Mouse (Mus musculus) right cerebral cortex, adult 2 months (tissue): Measurements from ENCODE around the gene Smim23.

Source experiments
- DNase-seq, 2 experiments: peaks; one replicate each; pipeline ENCODE4 v3.0.0; 2021 to 2022; ENCODE audit warnings: low spot score in 2 of 2

Smim23 gene

DNA sequence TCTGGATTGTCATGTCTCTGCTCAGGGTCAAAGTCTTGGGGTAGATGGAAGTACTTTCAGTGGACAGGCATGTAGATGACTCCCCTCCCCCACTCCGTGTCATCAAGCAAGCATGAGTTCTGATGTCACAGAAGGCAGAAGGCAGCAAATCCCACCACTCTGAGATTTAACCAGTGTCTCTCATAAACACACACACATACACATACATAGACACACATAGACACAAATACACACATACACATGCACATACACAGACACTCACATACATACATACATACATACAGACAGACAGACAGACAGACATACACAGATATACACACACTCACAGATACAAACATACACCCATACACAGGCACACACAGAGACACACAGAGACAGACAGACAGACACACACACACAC lies at the start of gene Smim23:
TSS of gene Smim23 (minus strand) at position 101 of the 400 bp plus-strand sequence.
- no peak for DNase-seq

DNA sequence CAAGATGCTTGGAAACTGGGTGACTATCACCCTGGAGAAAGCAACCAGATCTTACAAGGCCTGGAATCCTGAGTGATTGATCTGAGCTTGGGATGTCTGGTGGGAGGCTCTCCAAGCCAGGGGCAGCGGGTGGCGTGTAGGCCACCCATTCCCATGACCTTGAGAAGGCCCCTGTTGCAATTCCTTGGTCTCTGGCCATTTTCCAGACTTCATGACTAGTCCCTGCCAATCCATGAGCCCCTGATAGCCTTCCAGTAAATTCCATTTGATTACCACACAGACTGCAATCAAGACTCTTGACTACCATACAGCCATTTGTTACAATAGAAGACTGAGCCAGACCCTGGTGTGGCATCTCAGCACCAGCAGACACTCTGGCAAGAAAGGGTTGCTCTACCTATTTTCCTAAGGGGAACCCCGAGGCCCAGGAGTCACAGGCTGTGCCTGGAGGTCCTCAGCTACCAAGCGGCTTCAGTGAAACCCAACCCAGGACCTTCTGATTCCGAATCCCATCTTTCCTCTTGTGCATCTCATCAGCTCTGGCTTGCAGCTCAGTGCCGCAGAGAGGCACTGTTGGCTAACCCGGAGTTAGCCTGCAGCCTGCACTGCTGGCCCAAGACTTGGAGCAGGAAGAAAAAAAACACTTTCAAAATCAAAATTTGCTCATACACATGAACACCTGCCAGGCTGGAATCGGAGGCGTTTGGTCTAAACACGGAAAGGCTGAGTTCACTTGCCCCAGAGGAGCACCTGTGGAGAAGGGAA lies 44.4 kb upstream of the Smim23 start:
- no peak for DNase-seq

DNA sequence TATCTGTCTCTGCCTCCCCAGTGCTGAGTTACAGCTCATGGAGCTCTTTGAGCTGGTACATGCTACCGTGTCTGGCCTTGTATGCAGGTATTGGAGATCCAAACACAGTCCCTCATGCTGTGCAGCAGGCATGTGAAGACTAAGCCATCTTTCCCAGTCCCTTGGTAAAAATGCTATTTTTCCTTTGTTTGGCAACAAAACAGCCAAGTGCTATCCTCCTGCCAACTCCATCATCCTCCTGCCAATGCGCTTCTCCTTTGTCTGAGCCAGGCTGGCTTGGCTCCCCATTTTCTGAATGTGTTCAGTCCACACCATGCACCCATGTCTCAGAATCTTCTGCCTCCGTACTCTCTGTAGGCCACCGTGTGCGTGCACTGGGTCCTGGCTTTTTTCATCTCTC lies 40.2 kb upstream of the Smim23 start:
- no peak for DNase-seq

DNA sequence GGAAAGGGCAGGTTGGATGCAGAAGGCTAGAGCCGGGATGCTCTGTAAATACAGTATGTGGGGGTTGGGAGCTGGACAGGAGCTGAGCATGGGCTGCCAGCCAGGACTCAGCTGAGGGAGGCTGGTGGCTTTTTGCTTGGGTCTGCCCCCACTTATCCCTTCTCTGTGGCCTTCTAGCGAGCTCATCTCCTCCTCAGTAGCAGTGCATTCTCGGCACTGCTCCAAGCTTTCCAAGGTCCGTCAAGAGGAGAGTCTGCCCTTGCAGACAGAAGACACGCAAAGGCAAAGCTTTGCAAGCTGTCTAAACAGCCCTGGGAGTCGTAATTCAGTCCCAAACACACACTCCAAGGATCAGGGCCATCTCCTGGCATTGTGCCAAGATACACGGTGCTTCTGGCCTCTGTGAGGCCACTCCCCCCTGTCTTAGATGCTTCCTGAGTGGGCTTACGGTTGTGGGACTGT lies 33.0 kb upstream of the Smim23 start:
- DNase-seq: peak in 1 of 2 experiments; percentile 3

DNA sequence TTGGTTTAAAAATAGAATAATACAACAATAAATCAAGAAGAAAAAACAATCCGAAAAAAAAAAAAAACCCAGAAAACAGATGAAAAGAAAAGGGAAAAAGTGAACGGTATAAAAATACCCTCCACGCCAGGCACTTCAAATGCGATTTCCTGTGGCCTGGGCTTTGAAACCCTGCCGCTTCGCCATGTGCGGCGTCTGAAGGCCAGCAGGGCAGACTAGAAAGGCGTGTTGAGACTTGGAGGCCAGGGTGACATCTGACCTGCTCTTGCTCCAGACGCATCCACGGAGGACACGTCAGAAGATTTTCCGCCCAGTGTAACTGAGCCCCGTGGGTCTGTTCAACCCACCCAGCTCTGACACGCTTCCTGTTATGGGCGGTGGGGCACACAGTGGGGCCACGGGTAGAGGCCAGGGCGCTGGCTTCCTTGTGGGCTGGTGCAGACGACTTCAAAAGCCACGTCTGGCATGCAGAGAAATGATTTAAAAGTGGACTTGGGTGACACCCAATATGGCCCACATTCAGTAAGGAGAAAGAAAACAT lies 22.3 kb upstream of the Smim23 start:
- DNase-seq: no peak

DNA sequence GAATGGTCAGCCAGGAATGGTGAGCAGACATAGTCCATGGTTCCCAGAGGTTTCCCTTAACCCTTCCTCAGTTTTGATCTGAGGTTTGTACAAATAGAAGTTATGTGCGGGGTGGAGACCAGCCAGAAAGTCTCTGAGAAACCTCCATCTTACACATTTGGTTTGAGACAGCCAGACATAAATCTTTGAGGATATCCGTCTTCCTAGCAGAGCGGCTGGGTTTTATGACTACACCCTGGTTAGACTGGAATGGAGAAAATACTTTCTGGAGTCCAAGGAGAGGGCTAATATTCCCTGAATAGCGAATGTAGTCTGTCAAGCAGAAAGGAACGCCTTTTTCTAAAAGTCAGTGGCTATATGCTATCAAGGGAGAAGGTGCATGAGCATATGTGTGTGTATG lies 16.8 kb upstream of the Smim23 start:
- DNase-seq: no peak

- DNase-seq: no peak
These were observed 15.9 kb upstream of the Smim23 start for GRCm38 (mm10) chr11:32840256-32840655.

DNA sequence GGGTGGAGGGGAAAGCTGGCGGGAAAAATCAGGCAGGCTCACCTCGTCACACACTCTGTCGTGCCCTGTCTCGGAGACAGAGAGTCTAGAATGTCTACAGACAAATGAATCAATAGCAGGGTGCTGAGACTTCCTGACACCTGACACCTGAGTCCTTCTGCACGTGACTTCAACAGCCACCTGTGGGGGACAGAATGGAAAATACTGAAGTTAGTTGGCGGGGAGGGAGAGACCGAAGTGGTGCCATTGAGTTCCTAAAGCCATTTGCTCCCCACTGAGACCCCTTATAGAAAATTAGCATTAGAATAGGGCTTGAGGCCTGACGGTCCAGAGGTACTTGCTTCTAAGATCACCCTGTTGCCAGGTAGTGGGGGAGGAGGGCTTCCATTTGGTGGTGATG lies 10.6 kb upstream of the Smim23 start:
- DNase-seq: no peak

DNA sequence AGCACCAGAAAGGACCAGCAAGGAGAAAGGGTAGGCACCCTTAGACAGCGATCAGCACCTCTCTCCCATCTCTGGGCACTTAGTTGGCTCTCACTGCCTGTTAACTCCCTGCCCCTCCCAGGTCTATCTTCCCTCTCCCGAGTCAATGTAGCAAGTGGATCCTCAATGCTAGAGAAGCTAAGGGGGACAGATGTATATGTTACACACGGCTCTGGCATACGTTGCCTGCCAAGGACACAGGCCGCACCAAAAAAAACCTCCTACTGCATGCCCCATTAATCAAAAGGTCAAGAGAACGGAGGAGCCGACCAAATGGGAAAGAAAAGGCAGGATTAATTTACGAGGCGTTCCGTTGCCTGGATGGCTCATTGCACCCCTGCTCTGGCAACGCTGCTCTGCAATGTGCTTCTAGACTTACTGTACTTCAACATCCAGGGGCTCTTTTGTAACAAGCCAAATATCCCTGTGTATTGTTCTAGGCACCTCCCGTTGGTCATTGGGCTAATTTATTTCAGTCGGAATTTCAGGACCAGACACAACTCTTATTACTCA lies 10.0 kb upstream of the Smim23 start:
- no peak for DNase-seq

DNA sequence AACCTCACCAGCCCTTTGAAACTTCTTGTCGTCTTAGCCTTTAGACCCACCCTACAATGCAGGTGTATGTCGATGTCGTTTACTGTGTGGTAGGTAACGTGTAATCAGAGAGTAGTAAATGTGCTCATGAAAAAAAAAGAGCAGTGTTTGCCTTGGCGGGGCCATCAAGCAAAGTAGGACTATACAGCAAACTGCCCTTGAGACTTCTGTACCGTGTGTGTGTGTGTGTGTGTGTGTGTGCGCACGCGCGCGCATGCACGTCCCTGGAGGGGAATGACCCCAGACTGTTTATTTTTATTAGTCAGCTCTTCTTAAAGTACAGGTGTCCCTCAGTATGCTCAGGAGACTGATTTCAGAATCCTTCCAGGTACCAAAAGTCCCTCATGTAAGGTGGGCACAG lies 6.8 kb downstream of the Smim23 start:
- DNase-seq: no peak

DNA sequence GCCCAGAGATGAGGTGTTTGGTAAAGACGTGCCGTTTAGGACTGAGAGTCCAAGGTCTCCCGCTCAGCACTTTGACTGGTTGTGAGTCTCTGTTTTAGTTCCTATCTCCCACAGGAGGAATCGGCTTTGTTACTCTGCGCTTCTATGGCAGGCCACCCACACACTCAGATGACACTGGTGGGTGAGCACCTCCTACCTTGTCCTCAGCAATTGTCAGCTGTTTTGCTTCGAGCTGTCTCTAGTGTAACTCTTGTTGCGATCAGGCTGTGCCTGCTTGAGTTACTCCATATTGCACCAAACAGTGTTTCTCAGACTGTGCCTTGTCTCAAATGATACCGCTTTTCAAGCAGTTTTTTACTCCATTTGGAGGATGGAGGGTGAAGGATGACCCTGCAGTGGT lies 10.1 kb downstream of the Smim23 start:
- DNase-seq: peak; percentile 35 to 48

DNA sequence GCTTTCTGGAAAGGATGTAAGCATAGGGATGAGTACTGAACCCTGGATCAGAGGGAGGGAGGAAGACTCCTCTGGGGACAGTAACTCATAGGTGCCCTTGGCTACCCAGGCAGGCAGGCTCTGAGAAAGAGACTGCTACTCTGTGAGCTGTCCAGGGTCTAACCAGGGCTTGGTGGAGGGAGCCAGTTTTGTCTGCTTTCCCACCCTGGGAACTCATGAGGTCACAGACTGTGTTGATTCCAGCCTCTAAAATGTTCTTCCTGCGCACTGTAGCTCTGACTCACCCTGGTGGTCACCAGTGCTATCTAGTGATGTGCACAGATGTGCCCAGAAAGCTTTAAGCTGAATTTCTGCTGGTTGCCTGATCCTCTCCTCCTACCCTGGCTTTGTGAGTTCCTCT lies 15.3 kb downstream of the Smim23 start:
- no peak for DNase-seq

DNA sequence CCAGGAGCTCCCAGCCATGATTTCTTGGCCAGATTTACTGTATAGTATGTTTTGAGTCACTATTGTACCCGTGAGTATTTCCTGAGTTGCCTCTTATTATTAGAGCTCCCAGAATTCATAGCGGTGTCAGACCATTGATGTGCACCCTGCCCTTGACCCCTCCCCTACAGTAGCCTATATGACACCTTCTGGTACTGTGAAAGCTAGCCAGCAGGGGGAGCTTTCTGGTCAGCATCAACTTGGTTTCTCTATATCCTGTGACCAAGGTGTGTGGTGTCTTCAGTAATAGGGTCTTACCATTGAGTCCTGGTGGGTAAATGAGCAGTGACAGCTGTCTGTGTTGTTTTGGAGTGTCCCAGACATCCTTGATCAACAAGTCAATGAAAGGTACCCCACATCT lies 18.4 kb downstream of the Smim23 start:
- DNase-seq: peak; percentile 51 to 54

DNA sequence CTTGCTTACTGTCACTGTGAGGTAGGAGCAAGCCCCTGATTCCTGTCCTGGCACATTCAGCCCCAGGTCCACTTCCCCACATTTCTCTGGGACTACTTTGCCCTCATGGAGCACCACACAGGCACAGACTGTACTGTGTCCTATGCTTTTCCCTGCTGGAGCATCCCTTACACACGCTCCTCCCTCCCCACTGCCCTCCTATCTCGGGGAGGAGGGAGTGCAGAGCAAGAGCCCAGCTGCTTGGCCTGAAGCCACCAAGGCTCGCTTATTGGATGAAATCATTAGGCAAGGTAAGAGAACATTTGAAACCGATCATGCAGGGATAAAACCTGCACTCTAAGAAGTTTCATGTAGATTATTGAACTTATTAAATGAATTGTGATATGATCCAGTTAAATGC lies 20.7 kb downstream of the Smim23 start:
- DNase-seq: no peak

GRCm38 (mm10) chr11:32801715-32802114 lies 22.7 kb downstream of the Smim23 start:
- no peak for DNase-seq

- DNase-seq: no peak
These were observed 23.5 kb downstream of the Smim23 start for GRCm38 (mm10) chr11:32800929-32801375.

GRCm38 (mm10) chr11:32798445-32798844 lies 26.0 kb downstream of the Smim23 start:
- no peak for DNase-seq

DNA sequence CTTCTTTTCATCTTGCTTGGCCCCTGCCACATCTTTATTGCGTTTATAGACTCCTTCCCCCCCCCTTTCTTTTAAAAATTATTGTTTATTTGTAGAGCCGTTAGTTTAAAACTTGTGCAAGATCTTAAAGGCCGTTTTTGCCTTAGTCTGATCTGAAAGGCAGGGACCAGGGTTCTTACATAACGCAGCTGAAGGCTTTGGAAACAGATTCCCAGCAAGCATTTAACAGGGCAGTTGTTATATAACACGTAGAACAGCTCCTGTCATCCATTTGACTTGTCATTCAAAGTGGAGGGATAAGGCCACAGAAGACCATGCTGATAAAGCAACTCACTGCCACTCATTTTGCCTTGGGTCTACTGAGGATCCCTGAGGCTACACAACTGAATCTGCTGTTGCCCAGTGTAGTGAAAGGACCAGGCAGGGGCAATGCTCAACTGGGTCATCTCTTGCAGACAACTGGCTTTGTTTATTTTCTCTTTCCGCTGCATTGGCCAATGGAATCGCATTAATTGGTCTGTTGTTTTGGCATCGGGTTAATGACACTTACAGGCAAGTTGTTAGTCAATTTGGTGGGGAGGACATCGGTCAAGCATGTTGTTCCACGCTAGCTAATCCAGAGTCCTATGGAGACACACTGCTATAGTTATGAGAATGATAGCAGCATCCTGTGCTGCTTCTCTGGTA lies 29.5 kb downstream of the Smim23 start:
- no peak for DNase-seq

- no peak for DNase-seq
These were observed 38.2 kb downstream of the Smim23 start for GRCm38 (mm10) chr11:32786201-32786600.

GRCm38 (mm10) chr11:32785591-32786147 lies 38.7 kb downstream of the Smim23 start:
- DNase-seq: no peak

DNA sequence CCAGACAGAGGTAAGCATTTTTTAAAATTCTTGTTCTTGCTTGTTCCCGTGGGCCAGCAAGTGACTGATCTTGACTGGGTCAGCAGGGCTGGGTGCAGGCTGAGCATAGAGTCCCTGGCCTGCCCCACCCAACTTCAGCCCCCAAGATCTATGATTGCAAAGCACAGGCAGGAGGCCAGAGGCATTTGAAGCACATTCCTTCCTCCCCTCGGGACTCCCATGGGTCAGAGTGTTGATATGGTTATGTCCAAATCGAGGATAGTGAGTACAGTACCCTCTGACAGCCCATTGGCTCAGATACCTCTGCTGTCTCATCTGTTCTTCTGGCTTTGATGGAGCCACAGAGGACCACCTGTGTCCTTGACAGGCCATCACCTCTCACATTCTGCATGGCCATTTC lies 41.7 kb downstream of the Smim23 start:
- no peak for DNase-seq
